Mouse (Mus musculus) hindbrain, embryonic 10.5 days (tissue): Measurements from ENCODE around the gene Olfml3. TPM values are rescaled to one million over a fixed set of nuclear protein-coding genes. Genes with fewer than 3 reads are reported as not detected.

Source experiments
- DNase-seq: peaks from one replicate; pipeline ENCODE4 v3.0.0-alpha.2; 2017; ENCODE audit warnings: low spot score
- H3K27ac ChIP-seq: fragments of 300-500 bp; sonication (generic); 2 replicates; pipeline ENCODE4 v1.5.1; 2016; ENCODE audit warnings: mild to moderate bottlenecking, moderate library complexity
- H3K27me3 ChIP-seq: fragments of 300-500 bp; sonication (generic); 2 replicates; pipeline ENCODE4 v1.6.1; 2016; ENCODE audit warnings: mild to moderate bottlenecking; ENCODE audit not compliant: poor library complexity, insufficient read depth, severe bottlenecking
- H3K36me3 ChIP-seq: fragments of 300-500 bp; sonication (generic); 2 replicates; pipeline ENCODE4 v1.6.1; 2016; ENCODE audit warnings: mild to moderate bottlenecking, moderate library complexity
- H3K4me1 ChIP-seq: fragments of 300-500 bp; sonication (generic); replicated peaks from 2 replicates; pipeline ENCODE4 v1.6.1; 2016; ENCODE audit warnings: mild to moderate bottlenecking
- H3K4me3 ChIP-seq: fragments of 300-500 bp; sonication (generic); 2 replicates; pipeline ENCODE4 v1.5.1; 2016; ENCODE audit warnings: mild to moderate bottlenecking, moderate library complexity
- H3K9me3 ChIP-seq: fragments of 300-500 bp; sonication (generic); 2 replicates; pipeline ENCODE4 v1.6.1; 2016; ENCODE audit warnings: mild to moderate bottlenecking, moderate library complexity
- WGBS: fragments of 180-500 bp; shearing (Covaris S2); methylation state at CpG from one replicate; pipeline ENCODE4 v1.1.7; 2016; 5-methylcytosine and 5-hydroxymethylcytosine counted together
- polyA plus RNA-seq: library from polyadenylated mRNA; unstranded; fragments of >200 nt; fragmentation: Nextera tagmentation; extraction: Ambion mirVana; gene quantifications from 2 replicates; pipeline ENCODE4 v1.2.1, GENCODE M21; 2016

Gene Olfml3
- polyA plus RNA-seq, 1 experiment from 2014 or later: 10.6 TPM

DNA sequence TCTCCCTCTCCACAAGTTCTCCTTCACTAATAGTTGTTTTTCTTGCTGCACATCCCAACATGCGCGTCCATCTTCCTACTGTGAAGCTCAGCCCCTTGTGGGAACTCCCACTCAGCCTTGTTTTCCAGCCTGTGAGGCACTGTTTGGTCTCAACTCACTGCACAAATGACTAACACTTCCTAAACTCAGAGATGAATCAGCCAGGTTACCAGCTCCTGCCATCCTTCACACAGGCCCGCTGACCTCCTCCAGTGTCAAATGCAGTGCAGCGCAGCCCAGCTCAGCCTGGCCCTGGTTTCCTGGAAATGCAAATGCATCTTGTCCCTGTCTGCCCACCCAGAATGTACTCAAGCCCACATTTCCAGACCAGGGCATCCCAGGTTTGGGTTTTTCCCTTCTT lies 55.3 kb downstream of the Olfml3 start:
- WGBS: 42% methylated on average over 4 of the region's 4 CpGs
- Histone ChIP-seq H3K4me3 (no peak overlapping the region), H3K36me3 (no peaks in the 10 kb centered on the region), H3K27me3 (peaks cover 22% of the 10 kb centered on the region), H3K4me1 (peaks cover 27% of the 10 kb centered on the region), H3K27ac (peak overlapping the region; percentile 45; the same call in 1 of the 2 replicates), H3K9me3 (no peaks in the 10 kb centered on the region)
- no peak for DNase-seq

DNA sequence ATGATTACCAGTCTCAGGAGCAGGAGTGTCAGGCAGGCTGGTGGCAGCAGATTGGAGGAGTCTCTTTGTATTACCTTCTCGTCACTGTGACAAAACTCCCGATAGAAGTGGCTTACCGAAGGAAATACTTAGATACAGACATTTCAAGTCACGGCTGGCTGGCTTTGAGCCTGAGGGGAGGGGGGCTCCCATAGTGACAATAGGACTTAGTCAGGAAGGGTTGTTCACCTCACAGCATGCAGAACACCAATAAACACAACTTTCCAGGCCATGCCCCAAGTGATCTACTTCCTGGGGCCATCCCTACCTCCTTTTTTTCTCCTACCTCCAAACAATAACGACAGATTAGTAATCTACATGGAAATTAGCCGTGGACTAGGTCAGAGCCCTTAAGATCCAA lies 59.0 kb downstream of the Olfml3 start:
- peaks cover 24% of the 10 kb centered on the region for H3K4me1 ChIP-seq
- H3K27ac ChIP-seq: no peak overlapping the region
- H3K4me3 ChIP-seq: no peak overlapping the region
- DNase-seq: no peak
- H3K27me3 ChIP-seq: peaks cover 13% of the 10 kb centered on the region; the same call in 1 of the 2 replicates
- 24% methylated on average over 6 of the region's 6 CpGs for WGBS
- H3K9me3 ChIP-seq: no peaks in the 10 kb centered on the region
- no peaks in the 10 kb centered on the region for H3K36me3 ChIP-seq

GRCm38 (mm10) chr3:103672716-103673115 lies 65.1 kb downstream of the Olfml3 start:
- DNase-seq: no peak
- H3K27ac ChIP-seq: no peak overlapping the region
- no peaks in the 10 kb centered on the region for H3K36me3 ChIP-seq
- 59% methylated on average over 7 of the region's 7 CpGs for WGBS
- H3K4me3 ChIP-seq: no peak overlapping the region
- 0 out of 2 replicates have a peak, but pooled peaks cover 4% of the 10 kb centered on the region for H3K4me1 ChIP-seq
- H3K9me3 ChIP-seq: 0 out of 2 replicates have a peak, but pooled peaks cover 3% of the 10 kb centered on the region
- no peaks in the 10 kb centered on the region for H3K27me3 ChIP-seq

Other genes with a start within 250 kb of the Olfml3 start
- 1.5 and 2.0 TPM in 2 replicates for gene Syt6, start 162.8 kb downstream of the Olfml3 start, polyA plus RNA-seq
- gene Atg4a-ps, start 91.9 kb downstream of the Olfml3 start, polyA plus RNA-seq: 0.07 and 0.17 TPM in 2 replicates
- not detected in 2 replicates for gene Gm10964, start 1.4 kb upstream of the Olfml3 start, polyA plus RNA-seq
- 10.4 and 10.7 TPM in 2 replicates for gene Hipk1, start 53.6 kb upstream of the Olfml3 start, polyA plus RNA-seq
- 29.3 and 40.6 TPM in 2 replicates for gene Dclre1b, start 71.4 kb upstream of the Olfml3 start, polyA plus RNA-seq
- 21.7 and 22.1 TPM in 2 replicates for gene Ap4b1, start 71.5 kb upstream of the Olfml3 start, polyA plus RNA-seq
- gene Gm43064, start 71.6 kb upstream of the Olfml3 start, polyA plus RNA-seq: 0.10 and 0.27 TPM in 2 replicates
- gene Bcl2l15, start 94.6 kb upstream of the Olfml3 start, polyA plus RNA-seq: 0.21 TPM in 1 of 2 replicates, not detected in the other
- gene Ptpn22, start 121.8 kb upstream of the Olfml3 start, polyA plus RNA-seq: 0.20 and 0.24 TPM in 2 replicates
- gene Rsbn1, start 176.1 kb upstream of the Olfml3 start, polyA plus RNA-seq: 13.1 and 14.7 TPM in 2 replicates
- 34.5 TPM in 2 replicates for gene Phtf1, start 230.1 kb upstream of the Olfml3 start, polyA plus RNA-seq